Mouse (Mus musculus) B cell, adult 2 months (primary cell): ENCODE measurements around the gene Lamp2.
"Not testable (repeated sequence)": the region's sequence is repeated elsewhere in the genome, so short reads cannot be mapped to it uniquely, and the experiment has no call there.

ENCODE experiments used
- DNase-seq, 2 experiments: peaks; one replicate each; pipeline ENCODE4 v3.0.0; 2022

Gene Lamp2

GRCm38 (mm10) chrX:38455890-38456634 lies at the start of gene Lamp2:
Gene Lamp2, minus strand, starts transcription at chrX:38456454.
- DNase-seq, result peak; percentile 72 to 78

- no peak for DNase-seq
These were observed 48.6 kb upstream of the Lamp2 start for GRCm38 (mm10) chrX:38504846-38505245.

- DNase-seq, result peak; percentile 12 to 23
These were observed 45.9 kb upstream of the Lamp2 start for GRCm38 (mm10) chrX:38502182-38502581.

- not testable (repeated sequence) for DNase-seq
These were observed 29.2 kb upstream of the Lamp2 start for GRCm38 (mm10) chrX:38485464-38485863.

GRCm38 (mm10) chrX:38478583-38478982 lies 22.3 kb upstream of the Lamp2 start:
- no peak for DNase-seq

- DNase-seq, result peak; percentile 64 to 70
These were observed 17.5 kb upstream of the Lamp2 start for GRCm38 (mm10) chrX:38473537-38474299.

GRCm38 (mm10) chrX:38473164-38473536 lies 16.9 kb upstream of the Lamp2 start:
- no peak for DNase-seq

GRCm38 (mm10) chrX:38466236-38466635 lies 10.0 kb upstream of the Lamp2 start:
- DNase-seq, result no peak

- DNase-seq, result no peak
These were observed 6.9 kb upstream of the Lamp2 start for GRCm38 (mm10) chrX:38463160-38463559.

- DNase-seq, result no peak
These were observed 5.8 kb upstream of the Lamp2 start for GRCm38 (mm10) chrX:38462101-38462500.

- no peak for DNase-seq
These were observed 4.6 kb upstream of the Lamp2 start for GRCm38 (mm10) chrX:38460887-38461286.

GRCm38 (mm10) chrX:38459076-38459475 lies 2.8 kb upstream of the Lamp2 start:
- DNase-seq, result no peak

GRCm38 (mm10) chrX:38456635-38457006 lies 367 bp upstream of the Lamp2 start:
- DNase-seq, result peak in 1 of 2 experiments; percentile 3

- DNase-seq, result no peak
These were observed 780 bp downstream of the Lamp2 start for GRCm38 (mm10) chrX:38455474-38455873.

- no peak for DNase-seq
These were observed 1.4 kb downstream of the Lamp2 start for GRCm38 (mm10) chrX:38454900-38455299.

- no peak for DNase-seq
These were observed 2.3 kb downstream of the Lamp2 start for GRCm38 (mm10) chrX:38453924-38454323.

- DNase-seq, result no peak
These were observed 5.8 kb downstream of the Lamp2 start for GRCm38 (mm10) chrX:38450476-38450875.

GRCm38 (mm10) chrX:38445705-38446104 lies 10.5 kb downstream of the Lamp2 start:
- DNase-seq, result no peak

- no peak for DNase-seq
These were observed 13.8 kb downstream of the Lamp2 start for GRCm38 (mm10) chrX:38442425-38442824.

- no peak for DNase-seq
These were observed 16.6 kb downstream of the Lamp2 start for GRCm38 (mm10) chrX:38439629-38440028.

GRCm38 (mm10) chrX:38438147-38438791 lies 18.0 kb downstream of the Lamp2 start:
- DNase-seq, result peak; percentile 72 to 76

- no peak for DNase-seq
These were observed 26.8 kb downstream of the Lamp2 start for GRCm38 (mm10) chrX:38429455-38429854.

GRCm38 (mm10) chrX:38428818-38429440 lies 27.3 kb downstream of the Lamp2 start:
- no peak for DNase-seq
